Mouse (Mus musculus): ENCODE results near the gene Fbxw21.

DNA sequence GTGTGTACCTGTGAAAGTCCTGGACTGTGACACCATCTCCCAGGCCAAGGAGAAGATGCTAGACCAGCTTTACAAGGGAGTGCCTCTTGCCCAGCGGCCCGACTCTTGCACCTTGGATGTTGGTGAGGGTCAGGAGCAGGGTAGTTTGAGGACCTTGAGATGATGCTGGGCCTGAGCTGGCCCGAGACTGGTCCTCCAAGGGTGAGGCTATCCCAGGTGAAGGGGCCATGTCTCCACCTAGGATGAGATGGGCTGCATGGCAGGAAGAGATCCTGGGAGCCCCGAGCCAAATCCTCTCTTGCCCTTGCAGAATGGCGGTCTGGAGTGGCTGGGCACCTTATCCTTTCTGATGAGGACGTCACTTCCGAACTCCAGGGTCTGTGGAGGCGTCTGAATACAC is 48.5 kb downstream of the Fbxw21 start:
- TF ChIP-seq CTCF (IDR thresholded peaks at IDR 0.05; ENCODE audit: control insufficient read depth, insufficient read depth, insufficient read length) = no peak
- no peak for TF ChIP-seq MAX (IDR thresholded peaks at IDR 0.05)
- TF ChIP-seq CEBPB (IDR thresholded peaks at IDR 0.05; ENCODE audit: low read depth) = no peak
- TF ChIP-seq USF1 (IDR thresholded peaks at IDR 0.05; ENCODE audit: low read depth) = no peak

Measured in C2C12 (cell line).